22 mouse cellular contexts compared by ENCODE assay signal in genomic region chr4:25955696-25956348, GRCm38 (mm10).
A peak's percentile ranks its signal among the peaks of the same experiment; 100 is the strongest.
DNase-seq lines count a peak whose midpoint lies in the region; ATAC-seq and TF ChIP-seq lines count a peak whose summit lies in the region.
"Had no signal": no experiment of that assay in that cellular context is flagged by ENCODE, and none has a peak within 500 bp of the region (broad histone marks: within the 10 kb centered on the region; RNA-seq: fewer than 3 reads in every experiment).

No protein-coding gene starts in this region.

- H3K4me1 ChIP-seq in forebrain, embryonic 16.5 days (replicated peaks; ENCODE audit: control insufficient read depth, insufficient read depth, low read length), result no peaks in the 10 kb centered on the region
- no peaks in the 10 kb centered on the region for H3K4me1 ChIP-seq in forebrain, embryonic 14.5 days (ENCODE audit: control insufficient read depth, insufficient read depth, low read length)
- H3K4me1 ChIP-seq in midbrain, postnatal 0 days (ENCODE audit: insufficient read depth, low read length), result no peaks in the 10 kb centered on the region
- no peaks in the 10 kb centered on the region for H3K4me1 ChIP-seq in midbrain, embryonic 16.5 days (ENCODE audit: control insufficient read depth, insufficient read depth, low read length)
- H3K4me1 ChIP-seq in lung, adult 2 months (ENCODE audit: control insufficient read depth, insufficient read depth, low read length), result no peaks in the 10 kb centered on the region
- H3K4me1 ChIP-seq: embryonic facial prominence, embryonic 12.5 days; heart, embryonic 13.5 days; neural tube, embryonic 15.5 days had no signal

- H3K27me3 ChIP-seq in forebrain, embryonic 16.5 days (replicated peaks; ENCODE audit: control insufficient read depth, insufficient read depth, low read length), result no peaks in the 10 kb centered on the region
- H3K27me3 ChIP-seq in forebrain, embryonic 14.5 days (replicated peaks; ENCODE audit: control insufficient read depth, insufficient read depth, low read length), result no peaks in the 10 kb centered on the region
- H3K27me3 ChIP-seq in midbrain, postnatal 0 days (ENCODE audit: insufficient read depth, low read length), result no peaks in the 10 kb centered on the region
- no peaks in the 10 kb centered on the region for H3K27me3 ChIP-seq in midbrain, embryonic 16.5 days (ENCODE audit: control insufficient read depth, insufficient read depth, low read depth, low read length)
- H3K27me3 ChIP-seq: embryonic facial prominence, embryonic 12.5 days; heart, embryonic 13.5 days; neural tube, embryonic 15.5 days had no signal

- ATAC-seq in forebrain, embryonic 16.5 days, result peak; percentile 57
- no peak for ATAC-seq in forebrain, embryonic 14.5 days
- no peak for ATAC-seq in midbrain, postnatal 0 days (ENCODE audit: low FRiP score)
- ATAC-seq in midbrain, embryonic 16.5 days, result no peak
- ATAC-seq: inflammation-experienced regulatory T-cells, adult 6 months; liver, postnatal 0 days had no signal

- no peak overlapping the region for H3K4me2 ChIP-seq in forebrain, embryonic 16.5 days (ENCODE audit: low read length)
- H3K4me2 ChIP-seq in forebrain, embryonic 14.5 days (ENCODE audit: low read length), result no peak overlapping the region
- no peak overlapping the region for H3K4me2 ChIP-seq in midbrain, postnatal 0 days (ENCODE audit: low read depth, low read length, poor library complexity, severe bottlenecking)
- no peak overlapping the region for H3K4me2 ChIP-seq in midbrain, embryonic 16.5 days (ENCODE audit: low read length)
- H3K4me2 ChIP-seq: embryonic facial prominence, embryonic 12.5 days; heart, embryonic 13.5 days; midbrain, embryonic 11.5 days; neural tube, embryonic 15.5 days had no signal

- H3K9me3 ChIP-seq in forebrain, embryonic 16.5 days (ENCODE audit: control insufficient read depth, low read length), result no peaks in the 10 kb centered on the region
- no peaks in the 10 kb centered on the region for H3K9me3 ChIP-seq in forebrain, embryonic 14.5 days (replicated peaks; ENCODE audit: control insufficient read depth, low read length)
- no peaks in the 10 kb centered on the region for H3K9me3 ChIP-seq in midbrain, postnatal 0 days (ENCODE audit: low read length)
- no peaks in the 10 kb centered on the region for H3K9me3 ChIP-seq in midbrain, embryonic 16.5 days (replicated peaks; ENCODE audit: control insufficient read depth, low read length, poor library complexity, severe bottlenecking)
- H3K9me3 ChIP-seq: embryonic facial prominence, embryonic 12.5 days; heart, embryonic 13.5 days; neural tube, embryonic 15.5 days had no signal

- no peaks in the 10 kb centered on the region for H3K36me3 ChIP-seq in forebrain, embryonic 16.5 days (ENCODE audit: control insufficient read depth, insufficient read depth)
- no peaks in the 10 kb centered on the region for H3K36me3 ChIP-seq in forebrain, embryonic 14.5 days (ENCODE audit: control insufficient read depth, insufficient read depth, low read length)
- H3K36me3 ChIP-seq in midbrain, postnatal 0 days (ENCODE audit: insufficient read depth, low read length), result no peaks in the 10 kb centered on the region
- no peaks in the 10 kb centered on the region for H3K36me3 ChIP-seq in midbrain, embryonic 16.5 days (ENCODE audit: control insufficient read depth, insufficient read depth, low read length)
- H3K36me3 ChIP-seq: embryonic facial prominence, embryonic 12.5 days; heart, embryonic 13.5 days; neural tube, embryonic 15.5 days had no signal

- H3K27ac ChIP-seq in forebrain, embryonic 16.5 days (ENCODE audit: low read length), result no peak overlapping the region
- no peak overlapping the region for H3K27ac ChIP-seq in forebrain, embryonic 14.5 days (ENCODE audit: low read depth, low read length)
- H3K27ac ChIP-seq in midbrain, postnatal 0 days (ENCODE audit: low read depth, low read length), result no peak overlapping the region; the same call in 1 of the 2 replicates
- H3K27ac ChIP-seq in midbrain, embryonic 16.5 days (ENCODE audit: low read length), result no peak overlapping the region
- H3K27ac ChIP-seq in gastrocnemius, adult 2 months, result no peak overlapping the region
- H3K27ac ChIP-seq: embryonic facial prominence, embryonic 12.5 days; heart, embryonic 13.5 days; neural tube, embryonic 15.5 days had no signal

- TF ChIP-seq CTCF in midbrain, postnatal 0 days (IDR thresholded peaks at IDR 0.05), result no peak
- TF ChIP-seq CTCF in gastrocnemius, adult 2 months (IDR thresholded peaks at IDR 0.05), result no peak
- no peak for TF ChIP-seq CTCF in lung, adult 2 months (IDR thresholded peaks at IDR 0.05; ENCODE audit: insufficient read depth, low read length)

- WGBS in forebrain, embryonic 16.5 days, result 83% methylated on average over 2 of the region's 2 CpGs
- WGBS in forebrain, embryonic 14.5 days, result 95% methylated on average over 2 of the region's 2 CpGs
- WGBS in midbrain, postnatal 0 days, result 77% methylated on average over 2 of the region's 2 CpGs
- WGBS in midbrain, embryonic 16.5 days, result 87% methylated on average over 2 of the region's 2 CpGs
- 82% methylated on average over 2 of the region's 2 CpGs for WGBS in lung, adult 2 months

- no peak for DNase-seq in forebrain, embryonic 14.5 days (ENCODE audit: low spot score)
- DNase-seq in midbrain, postnatal 0 days (ENCODE audit: low spot score), result peak; percentile 5
- peak; percentile 14 to 15 for DNase-seq in right cerebral cortex, adult 2 months (ENCODE audit: low spot score in 2 of 2)
- no peak for DNase-seq in heart, postnatal 36 days
- no peak for DNase-seq in gastrocnemius, adult 2 months
- no peak for DNase-seq in lung, adult 2 months
- DNase-seq: adrenal gland, adult 2 months; cerebellum, adult 18-20 months; heart, postnatal 4 days; kidney, adult 8-10 months; liver; liver, postnatal 0 days; lung, postnatal 4 days; thymus, postnatal 14 days had no signal

- no peak overlapping the region for H3K4me3 ChIP-seq in forebrain, embryonic 16.5 days (replicated peaks; ENCODE audit: low read length)
- no peak overlapping the region for H3K4me3 ChIP-seq in forebrain, embryonic 14.5 days (ENCODE audit: low read depth, low read length)
- no peak overlapping the region for H3K4me3 ChIP-seq in midbrain, postnatal 0 days (ENCODE audit: low read depth, low read length)
- no peak overlapping the region for H3K4me3 ChIP-seq in midbrain, embryonic 16.5 days (ENCODE audit: low read depth, low read length)
- H3K4me3 ChIP-seq in gastrocnemius, adult 2 months, result no peak overlapping the region
- H3K4me3 ChIP-seq in lung, adult 2 months (replicated peaks; ENCODE audit: extremely low read depth, low read depth, low read length), result no peak overlapping the region
- H3K4me3 ChIP-seq: embryonic facial prominence, embryonic 12.5 days; heart, embryonic 13.5 days; myocyte; neural tube, embryonic 15.5 days had no signal

- TF ChIP-seq POLR2A in lung, adult 2 months (IDR thresholded peaks at IDR 0.05; ENCODE audit: borderline replicate concordance, extremely low read depth, low read depth, low read length), result no peak

- intact Hi-C loops in heart, postnatal 36 days (cut with DNase I), result no loop called here
- intact Hi-C loops in gastrocnemius, adult 2 months (cut with DNase I), result no loop called here

- H3K9ac ChIP-seq in forebrain, embryonic 16.5 days (replicated peaks; ENCODE audit: low read depth, low read length), result no peak overlapping the region
- no peak overlapping the region for H3K9ac ChIP-seq in forebrain, embryonic 14.5 days (ENCODE audit: low read length)
- no peak overlapping the region for H3K9ac ChIP-seq in midbrain, postnatal 0 days (replicated peaks; ENCODE audit: low read length, poor library complexity, severe bottlenecking)
- no peak overlapping the region for H3K9ac ChIP-seq in midbrain, embryonic 16.5 days (ENCODE audit: low read depth, low read length)
- H3K9ac ChIP-seq: embryonic facial prominence, embryonic 12.5 days; heart, embryonic 13.5 days; liver, postnatal 0 days; neural tube, embryonic 15.5 days had no signal

Comparison
In these comparisons a context has a peak if more than half of its experiments do, and no peak if none do; other contexts are left out.
1. DNase-seq: peak in midbrain, postnatal 0 days (single experiment) and right cerebral cortex, adult 2 months (2 of 2); none in forebrain, embryonic 14.5 days (single experiment), heart, postnatal 36 days (0 of 2), gastrocnemius, adult 2 months (single experiment) and lung, adult 2 months (single experiment).